Mouse (Mus musculus) olfactory bulb, adult 2 months (tissue): ENCODE measurements around the gene Prkg1. TPM values are rescaled to one million over a fixed set of nuclear protein-coding genes. Genes with fewer than 3 reads are reported as not detected.

Experiments
- H3K27ac ChIP-seq: fragments of 200-500 bp; 2 replicates; pipeline ENCODE4 v1.5.1; 2012; ENCODE audit warnings: low read depth, low read length; ENCODE audit not compliant: insufficient read depth
- H3K4me1 ChIP-seq: fragments of 200-500 bp; 2 replicates; pipeline ENCODE4 v1.6.1; 2012; ENCODE audit warnings: low read length; ENCODE audit not compliant: control insufficient read depth, insufficient read depth
- H3K4me3 ChIP-seq: fragments of 200-500 bp; 2 replicates; pipeline ENCODE4 v1.5.1; 2012; ENCODE audit warnings: mild to moderate bottlenecking, low read depth, low read length, moderate library complexity; ENCODE audit not compliant: insufficient read depth
- CTCF ChIP-seq: fragments of 200-500 bp; IDR thresholded peaks from 2 replicates; pipeline ENCODE4 v1.5.1; 2012; ENCODE audit warnings: low read depth, mild to moderate bottlenecking, low read length, moderate library complexity; ENCODE audit not compliant: insufficient read depth
- POLR2A ChIP-seq: fragments of 200-500 bp; IDR thresholded peaks from 2 replicates; pipeline ENCODE4 v1.6.1; 2012; ENCODE audit warnings: mild to moderate bottlenecking, low read depth, low read length, moderate library complexity; ENCODE audit not compliant: insufficient read depth
- WGBS: fragments of 180-500 bp; shearing (Covaris S2); methylation state at CpG from one replicate; pipeline ENCODE4 v1.1.7; 2018; 5-methylcytosine and 5-hydroxymethylcytosine counted together
- polyA plus RNA-seq: library from polyadenylated mRNA; stranded (reverse); fragments of >200 nt; gene quantifications from 2 replicates; pipeline ENCODE4 v1.2.4, GENCODE M21; 2012; ENCODE audit warnings: low replicate concordance; ENCODE audit not compliant: missing spikeins, insufficient read depth, insufficient read length

The Prkg1 gene
- polyA plus RNA-seq, 1 experiment, result not detected

GRCm38 (mm10) chr19:31746635-31747034 is 18.2 kb downstream of the Prkg1 start:
- Histone ChIP-seq H3K27ac (no peak overlapping the region), H3K4me3 (no peak overlapping the region), H3K4me1 (no peaks in the 10 kb centered on the region)
- TF ChIP-seq CTCF (no peak), POLR2A (no peak)
- 12% methylated on average over 2 of the region's 2 CpGs for WGBS

- WGBS, result 55% methylated on average over 8 of the region's 8 CpGs
- TF ChIP-seq CTCF (no peak), POLR2A (no peak)
- H3K4me1 ChIP-seq, result no peaks in the 10 kb centered on the region
- no peak overlapping the region for H3K27ac ChIP-seq
- no peak overlapping the region for H3K4me3 ChIP-seq
These were observed 21.4 kb downstream of the Prkg1 start for GRCm38 (mm10) chr19:31743241-31744045.

- WGBS, result 87% methylated on average over 6 of the region's 6 CpGs
- Histone ChIP-seq H3K27ac (no peak overlapping the region), H3K4me1 (no peaks in the 10 kb centered on the region), H3K4me3 (no peak overlapping the region)
- TF ChIP-seq POLR2A (no peak), CTCF (no peak)
These were observed 49.9 kb downstream of the Prkg1 start for GRCm38 (mm10) chr19:31714900-31715299.

- no peak for TF ChIP-seq CTCF
- no peak overlapping the region for H3K27ac ChIP-seq
- H3K4me1 ChIP-seq, result no peaks in the 10 kb centered on the region
- whole genome bisulfite sequencing, result 81% methylated on average over 4 of the region's 4 CpGs
- H3K4me3 ChIP-seq, result no peak overlapping the region
These were observed 50.4 kb downstream of the Prkg1 start for GRCm38 (mm10) chr19:31714418-31714817.

- 84% methylated on average over 4 of the region's 4 CpGs for WGBS
- Histone ChIP-seq H3K27ac (no peak overlapping the region), H3K4me1 (no peaks in the 10 kb centered on the region), H3K4me3 (no peak overlapping the region)
- TF ChIP-seq CTCF, result no peak
- no peak for TF ChIP-seq POLR2A
These were observed 51.5 kb downstream of the Prkg1 start for GRCm38 (mm10) chr19:31713321-31713720.

- 88% methylated on average over 4 of the region's 4 CpGs for WGBS
- H3K27ac ChIP-seq, result no peak overlapping the region
These were observed 54.5 kb downstream of the Prkg1 start for GRCm38 (mm10) chr19:31710336-31710735.

GRCm38 (mm10) chr19:31703991-31704390 is 60.8 kb downstream of the Prkg1 start:
- Histone ChIP-seq H3K4me3 (no peak overlapping the region), H3K4me1 (no peaks in the 10 kb centered on the region)
- TF ChIP-seq POLR2A (no peak), CTCF (no peak)

More at GRCm38 (mm10) chr19:31710336-31710735, 54.5 kb downstream of the Prkg1 start:
- Histone ChIP-seq H3K4me1 (no peaks in the 10 kb centered on the region), H3K4me3 (no peak overlapping the region)
- no peak for TF ChIP-seq CTCF
- no peak for TF ChIP-seq POLR2A

GRCm38 (mm10) chr19:31698916-31699315 is 65.9 kb downstream of the Prkg1 start:
- TF ChIP-seq POLR2A (no peak), CTCF (no peak)
- no peak overlapping the region for H3K4me3 ChIP-seq
- 86% methylated on average over 6 of the region's 6 CpGs for WGBS
- H3K27ac ChIP-seq, result no peak overlapping the region
- no peaks in the 10 kb centered on the region for H3K4me1 ChIP-seq

More at GRCm38 (mm10) chr19:31703991-31704390, 60.8 kb downstream of the Prkg1 start:
- H3K27ac ChIP-seq, result no peak overlapping the region

- H3K27ac ChIP-seq, result no peak overlapping the region
- no peak overlapping the region for H3K4me3 ChIP-seq
- no peak for TF ChIP-seq CTCF
- no peak for TF ChIP-seq POLR2A
- no peaks in the 10 kb centered on the region for H3K4me1 ChIP-seq
- 32% methylated on average over 1 of the region's 1 CpGs for WGBS
These were observed 84.0 kb downstream of the Prkg1 start for GRCm38 (mm10) chr19:31680821-31681220.

- TF ChIP-seq CTCF (no peak), POLR2A (no peak)
- Histone ChIP-seq H3K4me3 (no peak overlapping the region), H3K4me1 (no peaks in the 10 kb centered on the region), H3K27ac (no peak overlapping the region)
- WGBS, result 49% methylated on average over 5 of the region's 5 CpGs
These were observed 86.5 kb downstream of the Prkg1 start for GRCm38 (mm10) chr19:31678324-31678723.
